Mouse (Mus musculus) adrenal gland, adult 2 months (tissue): ENCODE results near the gene Prm3. TPM values are rescaled to one million over a fixed set of nuclear protein-coding genes. Genes with fewer than 3 reads are reported as not detected.
"Not testable (repeated sequence)": the region's sequence is repeated elsewhere in the genome, so short reads cannot be mapped to it uniquely, and the experiment has no call there.

Experiments used
- DNase-seq: peaks from one replicate; pipeline ENCODE4 v3.0.0; 2021
- polyA plus RNA-seq: library from polyadenylated mRNA; depleted of rRNA; stranded (reverse); fragments of >200 nt; gene quantifications from 2 replicates; pipeline ENCODE4 v1.2.3, GENCODE M21; 2012
- total RNA-seq, 2 experiments: library from RNA; stranded (reverse); gene quantifications; 2 replicates each; pipeline ENCODE4 v1.2.3; 2021

Gene Prm3
- total and polyA plus RNA-seq, 3 experiments, result not detected

- DNase-seq, result not testable (repeated sequence)
These were observed 11.7 kb upstream of the Prm3 start for GRCm38 (mm10) chr16:10802420-10802819.

DNA sequence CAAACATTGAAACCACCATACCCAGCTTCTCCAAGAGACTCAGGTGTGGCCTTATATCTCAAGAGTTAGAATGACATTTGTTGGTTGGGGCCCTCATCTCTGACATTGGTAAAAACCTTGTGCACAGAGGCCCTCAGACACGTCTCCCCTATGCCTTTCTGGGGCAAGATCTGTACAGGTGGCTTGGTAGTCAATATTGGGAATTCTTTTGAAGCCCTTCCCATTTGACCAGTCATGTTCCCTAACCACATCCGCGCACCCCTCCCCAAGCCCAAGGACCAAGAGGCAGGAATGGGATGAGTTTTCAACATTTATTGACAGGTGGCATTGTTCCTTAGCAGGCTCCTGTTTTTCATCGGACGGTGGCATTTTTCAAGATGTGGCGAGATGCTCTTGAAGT is 5.3 kb upstream of the Prm3 start, which contains the start of gene Prm2:
Gene Prm2, minus strand, starts transcription at position 101 of the 400 bp plus-strand sequence.
- no peak for DNase-seq

DNA sequence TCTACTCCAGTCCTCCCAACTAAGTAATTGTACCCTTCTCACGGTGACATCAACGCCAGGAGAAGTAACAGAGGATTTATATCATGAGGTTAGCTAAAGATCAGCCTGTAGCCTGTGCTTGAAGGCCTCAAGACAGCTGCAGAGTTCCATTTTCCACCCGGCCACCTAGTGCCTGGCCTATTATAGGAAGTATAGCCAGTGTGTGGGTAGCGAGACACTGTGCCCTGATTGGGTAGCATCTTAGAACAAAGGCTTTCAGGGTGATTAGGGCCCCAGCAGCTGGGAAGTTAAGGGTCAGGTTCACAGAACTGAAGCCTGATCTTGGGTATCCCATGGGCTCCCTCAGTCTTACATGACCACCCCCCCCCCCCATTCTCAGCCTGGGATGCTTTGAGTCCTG is 1.8 kb downstream of the Prm3 start:
- DNase-seq, result no peak

GRCm38 (mm10) chr16:10788271-10788670 is 2.4 kb downstream of the Prm3 start, which contains the start of gene Tnp2:
Gene Tnp2 (minus strand): TSS chr16:10788660.
- no peak for DNase-seq

GRCm38 (mm10) chr16:10787548-10788058 is 3.1 kb downstream of the Prm3 start:
- no peak for DNase-seq

DNA sequence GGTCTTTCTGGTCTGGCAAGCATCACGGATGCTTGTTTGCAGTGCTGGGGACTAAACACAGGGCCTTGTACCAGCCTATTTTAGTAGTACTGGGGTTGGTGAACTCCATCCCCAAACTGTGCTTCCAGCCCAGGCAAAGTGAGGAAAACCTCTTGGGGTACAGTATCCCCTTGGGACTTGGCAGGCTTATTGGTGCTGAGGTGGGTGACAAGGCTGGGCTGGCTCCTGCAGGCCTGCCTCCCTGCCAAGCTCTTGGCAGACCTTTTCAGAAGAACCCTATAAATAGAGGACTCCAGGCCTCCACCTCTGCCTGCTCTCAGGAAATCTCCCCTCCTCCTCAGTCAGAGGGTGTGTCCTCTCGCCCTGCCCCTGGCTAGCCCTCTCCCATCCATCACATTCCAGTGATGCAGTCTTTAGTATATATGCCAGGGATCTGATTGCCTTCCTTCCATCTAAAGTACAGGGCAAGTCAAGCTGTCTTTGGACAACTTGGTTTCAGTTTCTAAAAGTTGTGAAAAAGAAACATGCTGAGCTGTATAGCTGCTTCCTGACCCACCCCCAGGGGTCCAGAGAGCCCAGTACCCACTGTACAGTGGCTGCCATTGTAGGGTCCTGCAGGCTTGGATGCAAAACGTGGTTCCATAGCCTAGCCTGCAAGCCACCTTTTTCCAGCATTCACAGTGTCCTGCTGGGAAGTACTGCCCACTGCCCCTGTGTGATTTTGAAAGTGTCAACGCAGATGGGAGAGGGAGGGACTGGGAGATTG is 3.7 kb downstream of the Prm3 start:
- DNase-seq, result peak; percentile 35

GRCm38 (mm10) chr16:10786288-10786687 is 4.4 kb downstream of the Prm3 start:
- DNase-seq, result peak; percentile 89

GRCm38 (mm10) chr16:10785371-10786231 is 5.1 kb downstream of the Prm3 start, which contains the start of gene Socs1:
Gene Socs1 (minus strand): TSS chr16:10785536.
- peak; percentile 96 for DNase-seq

DNA sequence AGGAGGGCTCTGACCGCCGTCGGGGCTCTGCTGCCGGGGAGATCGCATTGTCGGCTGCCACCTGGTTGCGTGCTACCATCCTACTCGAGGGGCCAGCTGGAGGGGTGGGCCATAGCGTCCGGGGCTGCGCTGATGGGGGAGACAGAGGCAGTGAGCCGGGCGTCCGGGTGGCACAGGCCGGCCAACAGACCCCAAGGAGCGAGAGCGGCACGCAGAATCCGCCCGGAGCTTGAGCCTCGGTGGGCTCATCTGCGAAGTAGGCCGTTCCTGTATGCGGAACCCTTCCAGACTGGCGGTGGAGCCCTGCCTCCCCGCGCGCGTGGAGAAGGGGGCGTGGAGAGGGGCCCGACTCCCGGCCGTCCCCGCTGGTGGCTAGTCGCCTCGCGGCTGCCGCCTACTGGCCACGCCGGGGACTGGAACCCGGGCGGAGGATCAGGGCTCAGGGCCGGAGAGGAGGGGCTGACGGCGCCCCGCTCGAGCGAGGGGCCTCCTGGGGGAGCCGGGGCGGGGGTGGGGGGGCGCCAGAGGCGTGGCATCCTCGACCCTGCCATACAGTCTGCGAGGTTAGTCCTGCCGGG is 5.8 kb downstream of the Prm3 start:
- DNase-seq, result peak; percentile 96

- peak; percentile 69 for DNase-seq
These were observed 6.6 kb downstream of the Prm3 start for GRCm38 (mm10) chr16:10783883-10784792.

GRCm38 (mm10) chr16:10783451-10783850 is 7.3 kb downstream of the Prm3 start:
- no peak for DNase-seq

DNA sequence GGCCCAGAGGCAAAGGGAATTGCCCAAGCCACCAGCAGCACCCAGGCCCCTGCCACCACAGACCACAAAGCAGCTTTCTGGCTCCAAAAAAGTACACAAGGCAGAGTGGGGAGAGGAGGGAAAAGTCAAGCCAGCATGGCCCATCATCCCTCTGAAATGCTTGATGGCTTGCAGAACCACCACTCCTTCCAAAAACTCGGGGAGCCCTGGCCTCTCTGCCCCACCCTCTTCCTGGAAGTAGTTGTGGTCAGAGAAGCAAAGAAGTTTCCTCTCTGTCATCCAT is 7.6 kb downstream of the Prm3 start:
- peak; percentile 30 for DNase-seq

GRCm38 (mm10) chr16:10782377-10783151 is 8.2 kb downstream of the Prm3 start:
- DNase-seq, result peak; percentile 21

- peak; percentile 60 for DNase-seq
These were observed 8.8 kb downstream of the Prm3 start for GRCm38 (mm10) chr16:10781862-10782371.

GRCm38 (mm10) chr16:10780631-10781120 is 10.0 kb downstream of the Prm3 start:
- DNase-seq, result no peak

DNA sequence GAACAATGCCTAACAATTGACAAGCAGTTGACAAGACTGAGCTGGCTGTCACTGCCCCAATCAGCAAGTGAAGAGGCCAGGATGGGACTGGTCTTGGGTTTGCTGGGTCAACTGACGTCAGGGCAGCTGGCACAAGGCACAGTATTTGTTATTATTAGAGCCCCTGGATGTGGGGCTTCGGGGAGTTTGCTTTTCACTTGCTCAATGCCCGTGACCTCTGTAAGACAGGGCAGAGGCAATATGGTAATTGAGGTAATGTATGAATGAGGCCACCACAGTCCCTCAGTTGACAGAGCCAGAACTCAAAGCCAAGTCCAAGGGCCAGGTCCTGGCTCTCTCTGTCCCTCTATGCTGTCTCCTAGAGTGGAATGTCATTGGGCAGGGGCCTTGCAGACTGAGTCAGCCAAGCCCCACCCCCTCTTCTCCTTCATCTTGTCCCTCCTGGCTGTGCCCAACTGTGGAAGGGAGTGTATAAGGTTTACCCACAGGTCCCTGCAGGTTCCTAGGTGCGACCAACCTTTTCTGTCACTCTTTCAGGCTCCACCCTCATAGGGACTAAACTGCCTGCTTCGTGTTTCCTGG is 13.0 kb downstream of the Prm3 start:
- peak; percentile 60 for DNase-seq

DNA sequence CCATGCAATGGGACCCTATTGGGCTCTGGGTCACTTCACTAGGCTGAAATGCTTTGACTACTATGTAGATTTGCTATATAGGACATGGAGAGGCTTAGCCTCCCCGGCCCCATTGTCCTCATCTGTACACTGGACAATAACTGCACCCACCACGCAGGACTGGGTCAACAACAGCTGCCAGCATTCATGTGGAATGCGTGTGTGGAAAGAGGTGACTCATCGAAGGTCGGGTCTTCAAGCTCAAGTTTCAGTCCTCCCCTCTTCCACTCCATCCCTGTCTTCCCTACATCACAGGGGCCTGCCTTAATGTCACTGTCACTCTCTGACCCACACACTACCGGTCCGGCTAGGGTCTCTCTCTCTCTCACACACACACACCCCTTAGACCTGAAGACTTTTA is 14.4 kb downstream of the Prm3 start:
- peak; percentile 74 for DNase-seq

GRCm38 (mm10) chr16:10774726-10775125 is 16.0 kb downstream of the Prm3 start:
- peak; percentile 39 for DNase-seq

DNA sequence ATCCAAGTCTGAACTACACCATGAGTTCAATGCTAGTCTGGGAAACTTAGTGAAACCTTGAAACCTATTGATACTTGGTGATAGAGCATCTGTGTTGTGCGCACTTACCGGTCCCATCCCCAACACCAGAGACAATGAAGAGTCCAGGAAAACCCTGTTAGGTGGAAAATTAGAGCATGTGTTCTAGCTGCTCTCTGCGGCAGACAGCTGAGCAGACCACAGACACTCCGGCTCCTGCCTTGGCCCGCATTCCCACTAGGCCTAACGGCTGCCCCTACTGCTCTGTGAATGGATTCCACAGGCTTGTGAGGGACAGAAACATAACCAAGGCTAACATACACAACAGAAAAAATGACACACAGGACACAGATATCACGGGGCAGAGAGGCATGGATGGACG is 17.2 kb downstream of the Prm3 start:
- DNase-seq, result no peak
